Mouse (Mus musculus) CH12.LX (cell line): ENCODE measurements around the gene Prss16. TPM values are rescaled to one million over a fixed set of nuclear protein-coding genes. Genes with fewer than 3 reads are reported as not detected.

ENCODE experiments used
- DNase-seq: peaks from one replicate; pipeline ENCODE4 v3.0.0-alpha.2; 2013; ENCODE audit errors: extremely low read depth
- H3K27ac ChIP-seq: 2 replicates; pipeline ENCODE4 v1.5.1; 2012; ENCODE audit warnings: low read depth, mild to moderate bottlenecking, control low read depth, moderate library complexity; ENCODE audit not compliant: insufficient read depth
- H3K27me3 ChIP-seq: replicated peaks from 2 replicates; pipeline ENCODE3; 2012; ENCODE audit warnings: inconsistent platforms
- H3K36me3 ChIP-seq, 2 experiments: replicated peaks in 1 of 2; 2 replicates each; pipeline versions ENCODE3 to v1.6.1; 2012; ENCODE audit warnings: inconsistent platforms in 1 of 2, low read length in 1 of 2, mild to moderate bottlenecking in 1 of 2, mixed read lengths in 1 of 2, moderate library complexity in 1 of 2; ENCODE audit not compliant: control insufficient read depth in 1 of 2, insufficient read depth in 1 of 2
- H3K4me1 ChIP-seq, 2 experiments: 2 replicates each; pipeline ENCODE4 v1.6.1; 2012; ENCODE audit warnings: inconsistent platforms in 1 of 2, moderate library complexity in 1 of 2; ENCODE audit not compliant: insufficient read depth in 2 of 2, control insufficient read depth in 1 of 2
- H3K4me2 ChIP-seq: 2 replicates; pipeline ENCODE4 v1.6.1; 2012; ENCODE audit warnings: low read depth, mild to moderate bottlenecking, control low read depth; ENCODE audit not compliant: poor library complexity, insufficient read depth, severe bottlenecking
- H3K4me3 ChIP-seq, 3 experiments: fragments of 150-350 bp in 1 of 3; sonication (generic) in 1 of 3; replicated peaks in 1 of 3; 2 replicates each; pipeline versions ENCODE3 to v1.5.1; 2011 to 2012; ENCODE audit warnings: low read depth in 2 of 3, low read length in 2 of 3, mild to moderate bottlenecking in 2 of 3, moderate library complexity in 2 of 3, control low read depth in 1 of 3, improper control_type of control experiment in 1 of 3, inconsistent platforms in 1 of 3, mixed read lengths in 1 of 3; ENCODE audit not compliant: poor library complexity in 1 of 3
- H3K79me2 ChIP-seq: replicated peaks from 2 replicates; pipeline ENCODE4 v1.6.1; 2012; ENCODE audit warnings: mild to moderate bottlenecking, moderate library complexity; ENCODE audit not compliant: control insufficient read depth, poor library complexity, insufficient read depth, severe bottlenecking; ENCODE audit errors: extremely low read depth
- H3K9ac ChIP-seq: 2 replicates; pipeline ENCODE4 v1.6.1; 2012; ENCODE audit warnings: low read depth, mild to moderate bottlenecking, control low read depth, moderate library complexity; ENCODE audit not compliant: insufficient read depth
- H3K9me3 ChIP-seq: replicated peaks from 2 replicates; pipeline ENCODE3; 2012; ENCODE audit warnings: low read length, inconsistent platforms, mixed read lengths
- BHLHE40 ChIP-seq: IDR thresholded peaks from 2 replicates; pipeline ENCODE4 v1.6.1; 2011; ENCODE audit warnings: mild to moderate bottlenecking, low read depth, low read length, improper control_type of control experiment
- CHD2 ChIP-seq: IDR thresholded peaks from 2 replicates; pipeline ENCODE4 v1.6.1; 2011; ENCODE audit warnings: low read length, improper control_type of control experiment
- CTCF ChIP-seq, 2 experiments: IDR thresholded peaks in 1 of 2; conservative IDR thresholded peaks in 1 of 2; 2 replicates each; pipeline ENCODE4 v1.5.1; 2011 to 2012; ENCODE audit warnings: low read depth in 2 of 2, low read length in 2 of 2, improper control_type of control experiment in 1 of 2, inconsistent platforms in 1 of 2, mild to moderate bottlenecking in 1 of 2, moderate library complexity in 1 of 2
- E2F4 ChIP-seq: IDR thresholded peaks from 2 replicates; pipeline ENCODE4 v1.6.1; 2011; ENCODE audit warnings: low read depth, low read length, improper control_type of control experiment; ENCODE audit not compliant: insufficient replicate concordance
- EP300 ChIP-seq: IDR thresholded peaks from 2 replicates; pipeline ENCODE4 v1.6.1; 2011; ENCODE audit warnings: low read length, improper control_type of control experiment
- ETS1 ChIP-seq: conservative IDR thresholded peaks from 2 replicates; pipeline ENCODE4 v1.6.1; 2012; ENCODE audit warnings: low read depth, mild to moderate bottlenecking, inconsistent platforms, low read length, improper control_type of control experiment, moderate library complexity
- GABPA ChIP-seq: IDR thresholded peaks from 2 replicates; pipeline ENCODE4 v1.6.1; 2012; ENCODE audit warnings: low read depth, low read length, improper control_type of control experiment, inconsistent platforms; ENCODE audit not compliant: insufficient replicate concordance
- IRF4 ChIP-seq: IDR thresholded peaks from 2 replicates; pipeline ENCODE4 v1.6.1; 2014; ENCODE audit warnings: low read depth, mild to moderate bottlenecking, inconsistent platforms, low read length, improper control_type of control experiment
- JUN ChIP-seq: IDR thresholded peaks from 2 replicates; pipeline ENCODE4 v1.6.1; 2011; ENCODE audit warnings: low read depth, mild to moderate bottlenecking, low read length, improper control_type of control experiment, moderate library complexity; ENCODE audit not compliant: insufficient read depth
- JUND ChIP-seq: conservative IDR thresholded peaks from 2 replicates; pipeline ENCODE4 v1.6.1; 2011; ENCODE audit warnings: low read depth, low read length, improper control_type of control experiment
- MAFK ChIP-seq: IDR thresholded peaks from 2 replicates; pipeline ENCODE4 v1.6.1; 2011; ENCODE audit warnings: low read length, improper control_type of control experiment; ENCODE audit not compliant: insufficient replicate concordance
- MAX ChIP-seq: IDR thresholded peaks from 2 replicates; pipeline ENCODE4 v1.6.1; 2011; ENCODE audit warnings: low read length, improper control_type of control experiment
- MAZ ChIP-seq: IDR thresholded peaks from 2 replicates; pipeline ENCODE4 v1.6.1; 2012; ENCODE audit warnings: low read depth, mild to moderate bottlenecking, inconsistent platforms, low read length, improper control_type of control experiment, moderate library complexity
- MEF2A ChIP-seq: IDR thresholded peaks from 2 replicates; pipeline ENCODE4 v1.6.1; 2014; ENCODE audit warnings: low read depth, mild to moderate bottlenecking, inconsistent platforms, low read length, improper control_type of control experiment, borderline replicate concordance
- MXI1 ChIP-seq: IDR thresholded peaks from 2 replicates; pipeline ENCODE4 v1.6.1; 2011; ENCODE audit warnings: mild to moderate bottlenecking, low read depth, low read length, improper control_type of control experiment
- MYC ChIP-seq: IDR thresholded peaks from 2 replicates; pipeline ENCODE4 v1.6.1; 2011; ENCODE audit warnings: low read depth, mild to moderate bottlenecking, improper control_type of control experiment, low read length
- NRF1 ChIP-seq: IDR thresholded peaks from 2 replicates; pipeline ENCODE4 v1.6.1; 2014; ENCODE audit warnings: low read depth, mild to moderate bottlenecking, inconsistent platforms, low read length, improper control_type of control experiment, moderate library complexity
- POLR2A ChIP-seq: IDR thresholded peaks from 2 replicates; pipeline ENCODE4 v1.6.1; 2011; ENCODE audit warnings: low read depth, mild to moderate bottlenecking, improper control_type of control experiment, low read length
- RAD21 ChIP-seq: IDR thresholded peaks from 2 replicates; pipeline ENCODE4 v1.6.1; 2011; ENCODE audit warnings: low read depth, mild to moderate bottlenecking, low read length, improper control_type of control experiment, moderate library complexity
- RCOR1 ChIP-seq: conservative IDR thresholded peaks from 2 replicates; pipeline ENCODE4 v1.6.1; 2012; ENCODE audit warnings: low read depth, mild to moderate bottlenecking, inconsistent platforms, low read length, improper control_type of control experiment
- SMC3 ChIP-seq: IDR thresholded peaks from 2 replicates; pipeline ENCODE4 v1.6.1; 2011; ENCODE audit warnings: low read depth, low read length, improper control_type of control experiment
- TBP ChIP-seq: conservative IDR thresholded peaks from 2 replicates; pipeline ENCODE4 v1.6.1; 2011; ENCODE audit warnings: low read depth, low read length, improper control_type of control experiment
- UBTF ChIP-seq: IDR thresholded peaks from 2 replicates; pipeline ENCODE4 v1.6.1; 2012; ENCODE audit warnings: low read depth, mild to moderate bottlenecking, inconsistent platforms, low read length, improper control_type of control experiment, moderate library complexity
- USF1 ChIP-seq: IDR thresholded peaks from 2 replicates; pipeline ENCODE4 v1.6.1; 2014; ENCODE audit warnings: low read depth, mild to moderate bottlenecking, inconsistent platforms, low read length, improper control_type of control experiment
- USF2 ChIP-seq: conservative IDR thresholded peaks from 2 replicates; pipeline ENCODE4 v1.6.1; 2011; ENCODE audit warnings: low read depth, low read length, improper control_type of control experiment
- ZC3H11A ChIP-seq: IDR thresholded peaks from 2 replicates; pipeline ENCODE4 v1.6.1; 2012; ENCODE audit warnings: low read depth, mild to moderate bottlenecking, inconsistent platforms, low read length, improper control_type of control experiment
- ZKSCAN1 ChIP-seq: IDR thresholded peaks from 2 replicates; pipeline ENCODE4 v1.6.1; 2012; ENCODE audit warnings: low read depth, inconsistent platforms, low read length, improper control_type of control experiment, borderline replicate concordance
- ZNF384 ChIP-seq: IDR thresholded peaks from 2 replicates; pipeline ENCODE4 v1.6.1; 2012; ENCODE audit warnings: low read depth, low read length, improper control_type of control experiment, inconsistent platforms
- dilution Hi-C: fragments of 300-500 bp; cut with MboI; formaldehyde crosslinking; loops from 2 replicates; pipeline ENCODE4 v1.14.3; 2020; ENCODE audit warnings: low sequenced_read_pairs; ENCODE audit not compliant: extremely low pct_unique_long_range_greater_than_20kb, extremely low pct_ligation_motif_present
- in situ Hi-C: fragments of 300-500 bp; cut with MboI; formaldehyde crosslinking; loops from 3 replicates; pipeline ENCODE4 v1.14.3; 2019; ENCODE audit warnings: low sequenced_read_pairs, low pct_ligation_motif_present, low pct_unique_long_range_greater_than_20kb, mixed read lengths
- polyA plus RNA-seq: library from polyadenylated mRNA; unstranded; fragments of >175 nt; gene quantifications from 2 replicates; pipeline ENCODE4 v1.2.1, GENCODE M21; 2012; ENCODE audit warnings: low read depth; ENCODE audit not compliant: insufficient read length
- total RNA-seq, 2 experiments: library from RNA; depleted of rRNA; stranded (reverse); fragments of 300-350 nt in 1 of 2; fragments of >200 nt in 1 of 2; gene quantifications; 2 replicates each; pipeline ENCODE4 v1.2.3; 2012 to 2014

Prss16 gene
- total and polyA plus RNA-seq, 3 experiments, result 0.36 to 1.4 (median 0.47) TPM

DNA sequence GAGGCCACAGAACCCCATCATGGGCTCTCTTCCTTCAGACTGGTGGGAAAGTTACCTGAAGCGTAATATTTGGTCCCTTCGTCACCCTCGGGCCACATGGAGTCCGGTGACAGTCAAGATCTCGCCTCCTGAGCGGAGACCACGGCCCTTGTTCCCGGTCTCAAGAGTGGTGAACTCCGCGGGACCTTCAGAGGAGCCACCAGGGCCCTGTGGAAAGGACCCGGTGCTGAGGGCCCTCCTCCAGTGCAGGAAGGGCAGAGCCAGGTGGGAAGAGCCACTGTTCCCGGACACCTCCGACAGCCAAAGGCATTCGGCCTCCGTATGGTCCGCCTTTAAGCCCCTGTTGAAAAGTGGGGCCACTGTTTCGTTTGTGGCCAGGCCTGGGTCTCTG, 27.7 kb downstream of the Prss16 start:
- Histone ChIP-seq H3K9ac (no peak overlapping the region), H3K79me2 (no peaks in the 10 kb centered on the region), H3K27ac (no peak overlapping the region), H3K36me3 (no peaks in the 10 kb centered on the region), H3K4me3 (no peak overlapping the region), H3K27me3 (peaks cover 15% of the 10 kb centered on the region), H3K4me1 (peaks cover 2 to 11% of the 10 kb centered on the region in 2 experiments; a peak in 3 of 4 replicates), H3K9me3 (no peaks in the 10 kb centered on the region), H3K4me2 (no peak overlapping the region)
- in situ Hi-C loops, result no loop called here
- TF ChIP-seq MAZ (no peak), ZNF384 (no peak), TBP (no peak), RCOR1 (no peak), GABPA (no peak), E2F4 (no peak), MYC (no peak), RAD21 (no peak), ETS1 (no peak), SMC3 (no peak), ZKSCAN1 (no peak), EP300 (no peak), JUND (no peak)
- no peak for DNase-seq
- dilution Hi-C loops, result no loop called here

DNA sequence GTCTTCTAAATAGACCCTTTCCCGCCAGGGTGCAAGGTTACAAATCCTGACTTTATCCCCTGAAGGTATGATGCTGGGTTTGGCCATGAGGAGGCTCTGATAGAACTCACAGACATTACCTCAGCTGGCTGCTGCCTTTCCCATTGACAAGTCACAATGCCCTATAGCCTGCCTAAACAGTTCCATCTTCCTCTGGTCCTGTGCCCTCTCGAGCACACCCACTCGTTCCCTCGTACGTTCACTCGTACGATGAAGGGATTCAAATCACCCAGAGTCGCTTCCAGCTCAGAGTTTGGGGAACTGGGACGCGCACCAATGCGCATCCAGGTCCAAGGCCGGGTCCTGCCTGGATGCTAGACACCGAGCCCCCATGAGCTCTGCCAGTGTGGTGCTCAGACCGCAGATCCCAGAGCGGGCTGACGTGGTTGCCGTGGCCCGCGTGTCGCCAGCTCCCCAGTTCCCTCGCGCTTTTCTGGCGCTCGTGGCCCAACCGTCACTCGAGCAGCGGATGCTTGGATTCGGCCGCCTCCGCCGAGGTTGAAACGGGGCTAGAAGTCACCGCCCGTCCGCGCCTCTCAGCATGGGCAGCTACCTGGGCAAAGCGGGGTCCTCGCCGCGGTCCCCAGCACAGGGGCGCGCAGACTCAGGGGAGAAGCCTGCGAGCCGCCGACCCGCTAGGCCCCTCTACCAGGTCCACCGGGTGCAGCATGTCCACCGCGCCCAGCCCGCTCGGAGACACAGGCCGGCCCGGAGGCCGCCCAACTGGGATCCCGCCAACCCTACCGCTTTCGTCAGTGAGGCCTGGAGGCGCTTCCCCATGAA, 28.4 kb downstream of the Prss16 start, which contains the start of gene Pom121l2:
Gene Pom121l2 (plus strand): TSS at position 214 of the 822 bp plus-strand sequence.
- Histone ChIP-seq H3K27ac (no peak within 1 kb of the TSS), H3K4me1 (peaks cover 2 to 11% of the 10 kb centered on the region in 2 experiments; a peak in 3 of 4 replicates), H3K4me2 (no peak within 1 kb of the TSS), H3K27me3 (peaks cover 11% of the 10 kb centered on the region), H3K4me3 (no peak within 1 kb of the TSS), H3K9me3 (no peaks in the 10 kb centered on the region), H3K36me3 (no peaks in the 10 kb centered on the region), H3K9ac (no peak within 1 kb of the TSS), H3K79me2 (no peaks in the 10 kb centered on the region)
- TF ChIP-seq CHD2, result no peak
- TF ChIP-seq MAFK, result no peak
- no peak for TF ChIP-seq NRF1
- no peak for TF ChIP-seq MXI1
- no peak for TF ChIP-seq MEF2A
- TF ChIP-seq ZC3H11A, result no peak
- no peak for TF ChIP-seq USF2
- no peak for TF ChIP-seq RAD21
- no peak for TF ChIP-seq ZNF384
- no peak for TF ChIP-seq USF1
- TF ChIP-seq MAX, result no peak
- TF ChIP-seq ZKSCAN1, result no peak
- TF ChIP-seq CTCF (conservative IDR thresholded peaks at IDR 0.05 in 1 of 2, IDR thresholded peaks at IDR 0.05 in 1 of 2; ENCODE audit: low read depth in 2 of 2, low read length in 2 of 2), result no peak
- no peak for TF ChIP-seq IRF4
- TF ChIP-seq BHLHE40, result no peak
- no peak for TF ChIP-seq ETS1
- TF ChIP-seq POLR2A, result no peak
- TF ChIP-seq JUN, result no peak
- no peak for TF ChIP-seq UBTF
- no peak for DNase-seq
- in situ Hi-C loops, result no loop called here
- dilution Hi-C loops, result no loop called here
